Mouse (Mus musculus) C2C12 (cell line): ENCODE measurements around the gene Ndufv1. TPM values are rescaled to one million over a fixed set of nuclear protein-coding genes. Genes with fewer than 3 reads are reported as not detected.
"Not testable (repeated sequence)": the region's sequence is repeated elsewhere in the genome, so short reads cannot be mapped to it uniquely, and the experiment has no call there.

Source experiments
- H3K27me3 ChIP-seq: one replicate; pipeline ENCODE4 v1.6.1; 2011; ENCODE audit not compliant: control insufficient read depth, insufficient read depth, insufficient read length
- H3K36me3 ChIP-seq: one replicate; pipeline ENCODE4 v1.6.1; 2011; ENCODE audit not compliant: control insufficient read depth, insufficient read depth
- H3K4me3 ChIP-seq: one replicate; pipeline ENCODE4 v1.5.1; 2011; ENCODE audit warnings: mild to moderate bottlenecking, control low read depth; ENCODE audit not compliant: poor library complexity, insufficient read depth, severe bottlenecking
- H3K79me2 ChIP-seq: one replicate; pipeline ENCODE4 v1.6.1; 2011; ENCODE audit not compliant: control insufficient read depth, insufficient read depth
- H3K79me3 ChIP-seq: one replicate; pipeline ENCODE4 v1.6.1; 2011; ENCODE audit warnings: low read depth, control low read depth
- H3ac ChIP-seq: one replicate; pipeline ENCODE3; 2011; ENCODE audit warnings: low read depth; ENCODE audit not compliant: control insufficient read depth, insufficient read length
- CEBPB ChIP-seq: IDR thresholded peaks from one replicate; pipeline ENCODE4 v1.6.1; 2011; ENCODE audit warnings: low read depth, mild to moderate bottlenecking, control low read depth, moderate library complexity
- CTCF ChIP-seq: IDR thresholded peaks from one replicate; pipeline ENCODE4 v1.5.1; 2011; ENCODE audit not compliant: control insufficient read depth, insufficient read depth, insufficient read length
- FOSL1 ChIP-seq: IDR thresholded peaks from one replicate; pipeline ENCODE4 v1.8.0; 2011; ENCODE audit warnings: mild to moderate bottlenecking, low read length; ENCODE audit not compliant: poor library complexity, insufficient read depth, severe bottlenecking
- MAX ChIP-seq: IDR thresholded peaks from one replicate; pipeline ENCODE4 v1.6.1; 2011; ENCODE audit warnings: mild to moderate bottlenecking, control low read depth
- MYOD1 ChIP-seq: IDR thresholded peaks from one replicate; pipeline ENCODE4 v1.6.1; 2011; ENCODE audit warnings: low read depth; ENCODE audit not compliant: control insufficient read depth, insufficient read length
- MYOG ChIP-seq: IDR thresholded peaks from one replicate; pipeline ENCODE4 v1.6.1; 2011; ENCODE audit not compliant: control insufficient read depth, insufficient read length; ENCODE audit errors: extremely low read depth
- USF1 ChIP-seq: IDR thresholded peaks from one replicate; pipeline ENCODE4 v1.6.1; 2011; ENCODE audit warnings: low read depth, mild to moderate bottlenecking, control low read depth, moderate library complexity
- polyA plus RNA-seq: library from polyadenylated mRNA; unstranded; fragments of >200 nt; fragmentation: generic; extraction: Trizol; gene quantifications from one replicate; pipeline ENCODE4 v1.2.1, GENCODE M21; 2012; ENCODE audit warnings: missing spikeins

Ndufv1 gene
- polyA plus RNA-seq, 1 experiment, result 254 TPM

DNA sequence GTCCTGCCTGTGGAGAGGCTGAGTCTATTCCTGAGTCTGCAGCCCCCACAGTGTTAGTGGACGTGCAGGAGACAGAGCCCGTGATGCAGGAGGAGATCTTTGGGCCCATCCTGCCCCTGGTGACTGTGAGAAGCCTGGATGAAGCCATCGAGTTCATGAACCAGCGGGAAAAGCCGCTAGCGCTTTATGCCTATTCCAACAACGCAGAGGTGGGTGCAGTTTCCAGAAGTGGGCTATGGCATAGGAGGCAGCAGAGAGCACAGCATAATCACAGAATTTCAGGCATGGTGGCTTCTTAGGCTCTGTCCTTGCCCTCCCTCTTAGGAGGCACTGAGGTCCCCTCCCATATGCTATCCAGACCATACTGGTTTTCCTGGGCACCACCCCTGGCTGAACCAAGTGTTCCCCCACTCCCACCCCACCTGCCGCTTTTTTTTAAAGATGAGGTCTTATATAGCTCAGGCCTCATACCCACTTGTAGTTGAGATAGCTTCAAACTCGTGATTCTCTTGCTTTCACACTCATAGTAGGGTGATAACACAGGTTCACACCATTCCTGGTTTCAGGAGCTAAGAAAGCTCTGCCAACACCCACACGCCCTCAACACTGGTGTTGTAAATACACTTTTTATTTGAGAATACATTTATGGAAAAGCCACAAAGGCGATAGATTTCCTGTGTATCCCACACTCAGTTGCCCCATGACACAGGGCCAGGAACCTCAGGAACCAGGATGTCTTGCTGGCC, 46.1 kb downstream of the Ndufv1 start:
- Histone ChIP-seq H3K27me3 (peaks cover 6% of the 10 kb centered on the region), H3K79me2 (no peaks in the 10 kb centered on the region), H3K79me3 (no peaks in the 10 kb centered on the region), H3K4me3 (no peak overlapping the region), H3ac (no peak overlapping the region), H3K36me3 (no peaks in the 10 kb centered on the region)
- TF ChIP-seq CEBPB (no peak), CTCF (no peak), FOSL1 (no peak), MYOD1 (no peak), MYOG (no peak), MAX (no peak), USF1 (no peak)

GRCm38 (mm10) chr19:3964030-3964429, 48.6 kb downstream of the Ndufv1 start:
- TF ChIP-seq CTCF, result no peak
- no peak for TF ChIP-seq FOSL1
- TF ChIP-seq MAX, result no peak
- TF ChIP-seq MYOG, result no peak
- no peak for TF ChIP-seq USF1
- no peak for TF ChIP-seq MYOD1
- Histone ChIP-seq H3K27me3 (peaks cover 3% of the 10 kb centered on the region), H3ac (no peak overlapping the region), H3K79me2 (no peaks in the 10 kb centered on the region), H3K4me3 (no peak overlapping the region), H3K36me3 (no peaks in the 10 kb centered on the region), H3K79me3 (no peaks in the 10 kb centered on the region)

DNA sequence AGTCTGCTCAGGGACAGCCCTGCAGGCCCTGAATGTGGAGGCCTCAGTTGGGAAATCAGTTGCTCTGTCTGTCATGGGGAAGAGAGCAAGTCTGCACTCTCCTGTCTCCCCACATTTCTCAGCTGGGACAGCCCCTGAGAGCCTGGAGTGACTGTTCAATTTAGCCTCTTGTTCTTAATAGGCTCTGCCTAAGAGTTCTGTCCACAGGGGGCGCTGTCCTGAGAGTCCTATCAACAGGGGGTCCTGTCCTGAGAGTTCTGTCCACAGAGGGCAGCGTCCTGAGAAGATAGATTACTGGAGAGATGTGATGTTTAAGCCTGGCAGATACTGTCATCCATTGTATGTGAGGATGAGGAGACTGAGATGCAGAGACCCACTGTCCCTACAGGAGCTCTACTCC, 50.1 kb downstream of the Ndufv1 start:
- H3K4me3 ChIP-seq, result no peak overlapping the region
- TF ChIP-seq CEBPB, result no peak
- no peak for TF ChIP-seq FOSL1
- TF ChIP-seq USF1, result no peak
- TF ChIP-seq MYOD1, result no peak
- TF ChIP-seq CTCF, result no peak
- no peak for TF ChIP-seq MAX
- TF ChIP-seq MYOG, result no peak
- H3K79me3 ChIP-seq, result no peaks in the 10 kb centered on the region
- no peak overlapping the region for H3ac ChIP-seq
- H3K27me3 ChIP-seq, result peaks cover 3% of the 10 kb centered on the region
- H3K79me2 ChIP-seq, result no peaks in the 10 kb centered on the region
- H3K36me3 ChIP-seq, result no peaks in the 10 kb centered on the region

GRCm38 (mm10) chr19:3961805-3962204, 50.8 kb downstream of the Ndufv1 start:
- not testable (repeated sequence) for H3ac ChIP-seq, H3K36me3 ChIP-seq, H3K27me3 ChIP-seq, H3K79me2 ChIP-seq, H3K4me3 ChIP-seq, H3K79me3 ChIP-seq

- no peaks in the 10 kb centered on the region for H3K79me2 ChIP-seq
- H3K4me3 ChIP-seq, result no peak overlapping the region
- H3K36me3 ChIP-seq, result no peaks in the 10 kb centered on the region
- no peaks in the 10 kb centered on the region for H3K79me3 ChIP-seq
- no peak overlapping the region for H3ac ChIP-seq
- TF ChIP-seq MYOD1 (no peak), FOSL1 (no peak), MYOG (no peak)
- H3K27me3 ChIP-seq, result peaks cover 3% of the 10 kb centered on the region
Observed at GRCm38 (mm10) chr19:3960211-3960610, 52.4 kb downstream of the Ndufv1 start.

GRCm38 (mm10) chr19:3959030-3959429, 53.6 kb downstream of the Ndufv1 start:
- Histone ChIP-seq H3K79me2 (no peaks in the 10 kb centered on the region), H3K79me3 (no peaks in the 10 kb centered on the region), H3K4me3 (no peak overlapping the region), H3ac (no peak overlapping the region), H3K27me3 (peaks cover 3% of the 10 kb centered on the region), H3K36me3 (no peaks in the 10 kb centered on the region)
- TF ChIP-seq MAX (no peak), CEBPB (no peak), CTCF (no peak), MYOG (no peak), USF1 (no peak), MYOD1 (no peak), FOSL1 (no peak)
